Mouse (Mus musculus) urinary bladder, postnatal 4 days (tissue): Measurements from ENCODE around the gene Tm4sf19.

ENCODE experiments used
- DNase-seq, 2 experiments: peaks; one replicate each; pipeline ENCODE4 v3.0.0; 2021 to 2022; ENCODE audit warnings: low spot score in 2 of 2

Gene Tm4sf19

DNA sequence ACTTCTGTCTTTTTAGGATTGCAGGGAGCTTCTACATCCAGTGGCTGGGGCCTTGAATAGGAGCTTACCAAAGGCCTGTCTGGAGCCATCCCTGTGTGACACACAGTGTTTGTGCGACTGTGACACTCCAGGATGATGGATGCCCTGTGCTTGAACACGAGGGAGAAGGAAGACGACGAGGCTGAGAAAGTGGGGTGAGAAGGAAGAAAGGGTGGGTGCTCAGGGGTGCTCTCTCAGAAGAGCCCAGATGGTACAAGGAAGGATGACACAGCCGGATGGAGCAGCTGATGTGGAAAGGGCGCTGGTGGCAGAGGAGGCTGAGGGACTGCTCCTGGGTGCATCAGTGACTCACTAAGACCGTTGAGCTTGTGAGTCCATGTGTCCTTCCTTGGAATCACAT lies at the start of gene Tm4sf19:
Gene Tm4sf19 (plus strand): TSS at position 240 of the 400 bp plus-strand sequence.
- DNase-seq = no peak

DNA sequence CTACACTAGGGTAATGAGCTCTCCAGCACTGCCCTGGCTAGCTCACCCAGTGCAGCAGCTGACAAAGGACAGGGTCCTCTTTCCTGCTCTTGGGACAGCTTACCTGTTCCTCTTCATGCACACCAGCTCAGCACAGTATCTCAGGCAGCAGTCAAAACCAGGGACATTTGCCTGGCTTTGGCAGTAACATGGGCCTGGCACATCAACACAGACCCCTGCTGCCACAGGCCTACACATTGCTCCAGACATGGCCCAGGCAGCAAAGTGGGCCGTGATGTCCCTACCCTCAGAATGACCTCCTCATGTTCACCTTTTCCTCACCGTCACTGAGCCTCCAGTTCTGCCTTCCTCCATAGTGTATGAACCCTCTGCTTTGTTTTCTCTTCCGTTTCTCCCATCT lies 49.5 kb upstream of the Tm4sf19 start:
- no peak for DNase-seq

DNA sequence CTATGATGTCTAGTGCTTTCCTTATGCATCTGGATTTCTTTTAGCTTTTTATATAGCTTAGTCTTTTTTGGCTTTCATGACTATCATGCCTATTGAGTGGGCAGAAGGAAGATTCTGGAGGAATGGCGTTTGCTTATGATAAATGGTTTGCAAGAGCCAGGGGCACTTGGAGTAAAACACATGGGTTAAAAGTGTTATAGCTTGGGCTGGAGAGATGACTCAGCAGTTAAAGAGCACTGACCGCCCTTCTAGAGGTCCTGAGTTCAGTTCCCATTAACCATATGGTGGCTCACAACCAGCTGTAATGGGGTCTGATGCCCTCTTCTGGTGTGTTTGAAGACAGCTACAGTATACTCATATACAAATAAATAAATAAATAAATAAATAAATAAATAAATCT lies 36.8 kb upstream of the Tm4sf19 start:
- no peak for DNase-seq

DNA sequence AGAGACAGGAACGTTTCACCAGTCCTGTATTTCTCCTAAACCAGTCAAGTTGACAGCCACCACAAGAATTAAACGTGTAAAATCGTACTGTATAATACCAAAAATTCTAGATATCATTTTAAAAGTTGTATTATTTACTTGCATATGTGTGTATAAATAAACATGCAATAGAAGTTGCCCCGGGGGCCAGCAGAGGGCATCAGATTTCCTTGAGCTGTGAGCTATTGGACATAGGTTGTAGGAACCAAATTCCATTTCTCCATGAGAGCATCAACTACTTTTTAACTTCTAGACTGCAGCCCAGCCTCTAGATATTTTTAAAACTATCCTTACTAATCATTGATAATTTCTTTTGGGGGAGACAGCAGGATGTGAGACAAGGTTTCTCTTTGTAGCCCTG lies 29.0 kb upstream of the Tm4sf19 start:
- DNase-seq = no peak

DNA sequence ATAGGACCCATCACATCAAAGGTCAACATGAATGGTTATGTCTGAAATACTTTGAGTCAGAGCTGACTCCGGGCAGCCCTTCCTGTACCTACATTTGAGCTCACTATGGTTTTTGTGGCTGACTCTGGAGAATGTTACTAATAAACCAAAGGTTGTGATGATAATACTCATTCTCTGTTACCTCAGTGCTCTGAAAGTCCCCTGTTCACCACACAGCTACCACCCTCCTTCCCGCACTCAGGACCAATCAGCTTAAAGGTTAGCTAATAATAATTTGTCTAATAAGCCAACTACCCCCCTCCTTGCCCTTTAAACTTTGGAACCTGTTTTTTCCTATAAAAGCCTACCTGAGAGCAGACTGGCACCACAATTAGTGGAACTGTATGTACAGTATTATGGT lies 20.7 kb upstream of the Tm4sf19 start:
- no peak for DNase-seq

DNA sequence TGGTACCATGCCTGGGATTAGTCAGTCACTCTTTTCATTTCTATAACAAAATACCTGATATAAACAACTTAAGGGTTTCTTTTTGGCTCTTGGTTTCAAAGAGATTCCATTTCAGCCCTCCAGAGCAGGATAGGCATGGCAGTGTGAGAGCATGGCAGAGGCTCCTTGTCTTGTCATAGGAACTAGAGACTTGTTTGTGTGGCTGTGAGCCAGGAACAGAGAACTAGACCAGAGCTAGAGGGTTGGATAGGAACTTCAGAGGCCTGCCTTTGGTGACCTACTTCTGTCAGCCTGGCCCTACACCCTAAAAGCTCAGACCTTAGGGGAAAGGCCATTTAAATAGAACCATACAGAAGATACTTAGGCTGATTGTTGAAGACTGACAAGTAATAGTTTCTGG lies 17.4 kb upstream of the Tm4sf19 start:
- DNase-seq = no peak

DNA sequence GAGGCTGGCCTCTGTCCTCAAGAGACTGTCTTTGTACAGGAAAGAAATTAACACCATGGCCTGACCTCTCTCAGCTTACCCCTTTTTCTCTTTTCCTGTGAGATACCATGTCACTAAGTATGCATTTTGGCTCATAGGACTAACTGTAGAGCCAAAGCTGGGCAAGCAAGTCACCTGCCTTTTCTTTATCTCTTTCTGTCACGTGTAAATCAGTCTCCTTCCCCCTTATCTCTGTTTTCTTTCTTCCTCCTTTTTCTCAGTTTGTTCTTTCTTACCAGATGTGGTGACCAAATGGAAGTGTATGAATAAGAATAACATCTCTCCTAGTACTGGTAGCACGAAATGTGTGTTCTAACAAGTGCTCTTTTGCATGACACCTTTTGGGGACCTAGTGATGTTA lies 15.4 kb upstream of the Tm4sf19 start:
- no peak for DNase-seq

DNA sequence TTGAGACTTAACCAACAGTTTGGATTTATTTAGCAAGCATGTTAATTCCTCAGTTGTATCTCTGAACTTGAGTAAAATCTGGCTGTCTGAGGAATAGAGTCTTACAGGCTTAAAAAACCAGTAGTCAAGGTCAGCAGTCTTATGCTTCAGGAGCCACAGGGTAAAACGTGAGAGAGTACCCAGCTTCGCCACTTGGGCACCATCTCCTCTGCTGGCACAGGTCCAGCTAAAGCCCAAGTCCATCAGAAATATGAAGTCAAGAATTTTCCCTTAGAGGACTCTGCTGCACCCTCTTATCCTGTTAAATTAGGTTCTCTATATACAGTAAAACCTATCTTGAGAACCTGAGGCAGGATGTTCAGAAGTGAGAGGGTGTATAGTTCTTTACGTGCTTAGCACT lies 13.5 kb upstream of the Tm4sf19 start:
- DNase-seq = no peak

DNA sequence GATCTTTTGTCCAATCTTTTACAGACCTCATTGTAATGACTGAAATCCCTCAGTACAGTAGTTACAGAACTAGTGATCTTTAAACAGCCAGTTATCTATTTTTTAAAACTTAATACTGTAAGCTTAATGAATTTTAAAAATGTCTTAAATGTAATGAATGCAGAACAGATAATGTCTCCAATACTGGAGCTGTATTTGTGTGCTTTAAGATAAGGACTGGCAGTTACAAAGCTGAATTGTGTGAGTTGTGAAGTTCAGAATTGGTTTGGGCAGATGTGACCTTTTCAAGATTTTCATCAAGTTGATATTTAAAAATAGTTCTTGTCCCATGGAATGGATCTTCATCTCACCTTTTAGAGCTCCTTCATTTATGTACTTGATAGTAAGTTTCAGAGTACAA lies 11.3 kb upstream of the Tm4sf19 start:
- no peak for DNase-seq

DNA sequence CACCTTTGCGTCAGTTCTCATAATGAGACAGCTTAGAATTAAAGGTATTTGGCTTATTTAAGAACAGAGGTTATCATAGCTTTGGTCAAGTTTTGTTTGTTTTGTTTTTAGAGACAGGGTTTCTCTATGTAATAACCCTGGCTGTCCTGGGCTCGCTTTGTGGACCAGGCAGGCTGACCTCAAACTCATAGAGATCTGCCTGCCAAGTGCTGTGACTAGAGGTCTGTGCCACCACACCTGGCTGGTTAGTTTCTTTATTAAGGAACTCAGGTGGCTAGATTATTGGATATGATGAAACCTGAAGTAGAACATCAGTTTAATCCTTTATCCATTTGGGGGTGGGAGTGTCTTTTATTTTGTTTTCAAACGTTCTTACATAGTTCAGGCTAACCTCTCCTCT lies 10.5 kb upstream of the Tm4sf19 start:
- DNase-seq = no peak

DNA sequence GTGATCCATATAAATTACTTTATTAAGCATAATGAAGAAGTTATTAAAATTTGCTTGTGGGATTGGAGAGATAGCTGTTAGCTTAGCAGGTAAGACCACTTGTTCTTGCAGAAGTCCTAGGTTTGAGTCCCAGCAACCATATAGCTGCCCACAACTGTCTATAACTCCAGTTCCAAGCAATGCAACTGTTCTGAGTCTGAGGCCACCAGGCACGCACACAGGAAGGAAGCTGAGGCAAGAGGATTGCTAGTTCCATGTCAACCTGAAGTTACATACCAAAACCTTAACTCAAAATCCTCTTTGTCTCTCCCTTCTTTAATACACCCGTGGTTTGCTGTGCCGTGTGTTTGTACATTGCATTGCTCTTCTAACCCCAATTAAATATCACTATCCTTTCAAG lies 9.4 kb upstream of the Tm4sf19 start:
- no peak for DNase-seq

DNA sequence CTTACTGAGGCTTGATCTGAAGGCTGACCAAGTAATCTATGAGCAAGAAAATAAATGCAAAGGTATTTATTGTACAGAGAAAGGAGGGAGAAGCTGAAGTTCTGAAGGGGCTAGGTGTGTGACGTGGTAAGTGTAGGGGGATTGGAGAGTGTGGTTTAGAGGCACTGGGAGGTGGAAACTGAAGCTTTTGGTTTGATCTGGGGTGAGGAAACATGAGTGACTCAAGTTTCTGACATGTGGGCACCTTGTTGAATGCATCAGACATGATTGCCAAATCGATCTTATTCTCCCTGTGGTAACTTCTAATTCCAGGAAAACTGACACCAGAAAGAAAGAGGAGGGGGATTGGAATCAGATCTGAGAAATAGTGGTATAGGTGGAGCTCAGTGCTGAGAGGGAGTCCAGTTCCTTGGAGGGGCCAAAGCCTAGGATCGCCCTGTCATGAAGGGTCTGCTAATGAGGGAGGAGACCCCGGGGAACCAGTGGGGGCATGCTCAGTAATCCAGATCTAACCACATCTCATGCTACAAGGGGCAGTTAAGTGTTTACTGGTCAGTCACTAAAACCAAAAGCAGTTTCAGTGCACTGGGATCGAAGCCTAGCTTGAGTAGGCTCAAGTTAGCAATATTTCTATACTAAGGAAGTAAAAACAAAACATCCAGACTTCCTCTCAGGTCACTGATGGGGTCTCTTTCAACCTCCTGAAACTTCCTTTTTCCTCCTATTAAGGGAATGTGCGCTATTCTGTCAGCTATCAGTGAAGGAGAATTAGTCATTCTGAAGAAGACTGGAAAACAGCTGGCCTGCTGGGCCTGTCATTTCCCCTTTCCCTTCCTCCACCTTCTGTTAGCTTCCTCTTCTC lies 4.4 kb upstream of the Tm4sf19 start:
- DNase-seq = no peak

DNA sequence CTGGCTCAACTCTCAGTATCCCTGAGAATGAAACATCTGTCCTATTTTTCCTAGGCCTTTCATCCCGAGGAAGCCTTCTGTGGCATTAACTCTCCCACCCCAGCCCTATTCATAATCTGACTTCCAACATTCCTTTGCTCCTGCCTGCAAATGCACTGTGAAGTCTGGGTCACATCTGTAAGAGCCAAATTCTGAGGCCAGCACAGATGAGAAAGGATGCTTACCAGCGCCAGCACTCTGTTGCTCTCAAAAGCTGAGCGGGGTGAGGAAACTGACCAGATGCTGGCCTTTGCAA lies 3.8 kb upstream of the Tm4sf19 start:
- no peak for DNase-seq

DNA sequence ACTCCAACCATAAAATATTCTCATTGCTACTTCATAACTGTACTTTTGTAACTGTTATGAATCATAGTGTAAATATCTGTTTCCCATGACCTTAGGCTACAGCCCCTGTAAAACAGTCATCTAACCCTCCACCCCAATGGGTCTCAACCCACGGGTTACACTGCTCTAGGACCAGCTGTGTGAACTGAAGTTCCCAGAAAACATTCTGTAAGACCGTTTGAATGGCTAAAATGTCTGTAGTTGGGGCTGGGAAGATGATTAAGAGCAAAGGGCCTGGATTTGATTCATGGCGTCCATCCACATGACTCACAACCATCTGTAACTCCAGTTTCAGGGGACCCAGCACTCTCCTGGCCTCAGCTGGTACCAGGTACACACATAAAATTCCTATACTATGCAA lies 2.1 kb upstream of the Tm4sf19 start:
- DNase-seq = no peak

DNA sequence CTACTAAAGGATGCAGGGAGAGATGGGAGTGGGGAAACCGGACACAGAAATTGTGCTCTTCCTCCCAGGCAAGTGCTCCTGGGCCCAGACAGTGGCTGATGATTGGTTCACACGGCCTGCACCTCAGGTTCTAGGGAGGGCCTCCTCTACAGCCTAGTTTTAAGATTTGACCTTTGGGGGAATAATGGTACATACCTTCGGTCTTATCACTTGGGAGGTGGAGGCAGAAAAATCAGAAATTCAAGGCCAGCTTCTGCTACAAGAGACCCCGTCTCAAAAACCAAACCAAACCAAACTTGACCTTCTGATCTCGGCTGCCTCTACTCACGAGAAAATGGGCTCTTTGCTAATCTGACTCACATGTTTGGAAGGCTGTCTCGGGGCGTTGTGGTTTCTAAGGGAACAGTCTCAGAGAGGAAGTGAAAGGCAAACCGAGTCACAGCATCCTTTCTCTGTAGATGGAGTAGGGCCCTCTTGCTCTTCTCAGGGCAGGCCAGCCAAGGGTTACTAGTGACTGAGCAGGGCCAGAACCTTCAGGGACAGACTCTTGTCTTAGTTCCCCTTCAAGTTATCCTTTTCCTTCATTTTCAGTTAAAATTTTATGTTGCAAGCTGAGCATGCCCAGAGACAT lies 1.1 kb downstream of the Tm4sf19 start:
- no peak for DNase-seq

DNA sequence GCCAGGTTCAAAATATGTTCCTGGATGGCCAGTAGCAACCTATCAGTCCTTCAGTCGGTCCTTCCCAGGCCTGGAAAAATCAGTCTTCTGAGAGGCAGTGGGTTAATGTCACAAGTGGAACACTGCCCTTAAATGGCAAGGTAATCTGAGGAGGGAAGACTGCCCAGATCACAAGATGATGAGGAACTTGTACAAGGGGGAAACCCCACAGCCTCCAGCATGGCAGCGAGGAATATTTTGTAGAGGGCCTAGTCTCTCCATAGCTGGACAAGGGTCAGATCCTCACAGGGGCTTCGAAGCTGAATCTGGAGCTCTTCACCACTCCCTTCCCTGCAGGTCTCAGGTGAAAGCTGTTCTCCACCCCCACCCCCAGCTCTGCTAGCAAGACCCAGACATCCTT lies 2.5 kb downstream of the Tm4sf19 start:
- DNase-seq = no peak

DNA sequence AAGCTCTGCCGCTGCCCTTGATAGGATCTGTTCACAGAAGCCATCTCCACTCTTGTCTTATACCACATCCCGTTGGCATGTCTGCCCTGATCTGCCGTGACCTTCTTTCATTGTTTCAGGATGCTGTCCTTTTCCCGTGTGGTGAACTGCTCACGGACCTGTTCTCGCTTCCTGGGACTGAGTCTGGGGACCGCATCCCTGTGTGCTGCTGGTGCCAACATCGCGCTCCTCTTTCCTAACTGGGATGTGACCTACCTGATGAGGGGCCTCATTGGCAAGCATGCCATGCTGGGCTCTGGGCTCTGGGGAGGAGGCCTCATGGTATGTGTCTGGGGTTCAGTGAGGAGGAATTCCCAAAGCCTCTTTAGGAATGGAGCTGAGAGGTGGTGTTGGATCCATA lies 5.4 kb downstream of the Tm4sf19 start:
- no peak for DNase-seq

DNA sequence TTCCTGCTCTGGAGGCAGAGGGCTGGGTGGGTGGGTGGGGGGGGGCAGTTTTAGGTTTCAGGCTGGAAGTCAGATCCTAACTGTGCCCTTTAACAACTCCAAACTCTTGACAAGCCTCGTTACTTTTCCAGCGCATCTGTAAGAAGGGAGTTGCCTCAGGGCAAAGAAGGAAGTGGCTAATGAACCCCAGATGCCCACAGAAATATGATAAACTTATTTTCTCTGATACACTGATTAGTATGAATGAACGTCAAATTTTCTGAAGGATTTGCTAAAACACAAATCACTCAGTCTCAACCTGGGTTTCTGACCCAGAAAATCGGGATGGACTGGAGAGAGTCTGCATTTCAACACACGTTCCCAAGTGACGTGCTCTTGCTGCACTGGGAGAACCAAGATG lies 6.4 kb downstream of the Tm4sf19 start:
- DNase-seq = no peak

DNA sequence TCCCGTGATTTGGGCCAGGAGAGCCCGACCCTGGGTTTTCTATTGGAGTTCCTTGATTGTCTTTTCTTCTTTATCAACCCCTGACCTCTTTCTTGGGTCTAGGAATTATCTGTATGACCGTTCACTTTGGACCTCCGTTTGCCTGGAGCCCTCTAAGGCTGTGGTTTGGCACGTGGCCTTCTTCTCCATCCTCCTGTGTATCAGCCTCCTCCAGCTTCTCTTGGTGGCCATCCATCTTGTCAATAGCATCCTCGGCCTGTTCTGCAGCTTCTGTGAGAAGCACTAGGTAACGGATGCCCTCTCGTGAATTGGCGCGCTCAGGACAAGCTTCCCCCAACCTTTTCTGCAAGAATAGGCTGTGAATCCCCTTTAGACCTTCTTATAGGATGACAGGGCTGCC lies 7.4 kb downstream of the Tm4sf19 start:
- DNase-seq = no peak

DNA sequence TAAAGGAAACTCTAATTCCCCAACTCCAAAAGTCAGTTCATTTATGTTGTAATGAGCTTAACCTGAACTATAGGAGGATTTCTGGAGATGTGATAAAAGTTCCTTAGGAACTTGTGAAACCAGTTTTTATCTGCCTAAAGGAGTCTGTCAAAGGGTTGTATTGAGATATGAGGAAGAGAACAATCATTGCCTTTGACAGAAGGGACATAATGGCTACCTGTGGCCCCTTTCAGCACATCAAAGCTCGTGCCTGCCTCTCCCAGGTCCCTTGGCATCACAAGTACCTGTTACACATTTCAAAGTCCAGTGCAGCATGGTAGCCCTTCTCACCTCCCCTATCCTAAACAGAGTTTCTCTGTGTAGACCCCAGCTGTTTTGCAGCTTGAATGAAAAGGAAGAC lies 17.2 kb downstream of the Tm4sf19 start:
- no peak for DNase-seq

DNA sequence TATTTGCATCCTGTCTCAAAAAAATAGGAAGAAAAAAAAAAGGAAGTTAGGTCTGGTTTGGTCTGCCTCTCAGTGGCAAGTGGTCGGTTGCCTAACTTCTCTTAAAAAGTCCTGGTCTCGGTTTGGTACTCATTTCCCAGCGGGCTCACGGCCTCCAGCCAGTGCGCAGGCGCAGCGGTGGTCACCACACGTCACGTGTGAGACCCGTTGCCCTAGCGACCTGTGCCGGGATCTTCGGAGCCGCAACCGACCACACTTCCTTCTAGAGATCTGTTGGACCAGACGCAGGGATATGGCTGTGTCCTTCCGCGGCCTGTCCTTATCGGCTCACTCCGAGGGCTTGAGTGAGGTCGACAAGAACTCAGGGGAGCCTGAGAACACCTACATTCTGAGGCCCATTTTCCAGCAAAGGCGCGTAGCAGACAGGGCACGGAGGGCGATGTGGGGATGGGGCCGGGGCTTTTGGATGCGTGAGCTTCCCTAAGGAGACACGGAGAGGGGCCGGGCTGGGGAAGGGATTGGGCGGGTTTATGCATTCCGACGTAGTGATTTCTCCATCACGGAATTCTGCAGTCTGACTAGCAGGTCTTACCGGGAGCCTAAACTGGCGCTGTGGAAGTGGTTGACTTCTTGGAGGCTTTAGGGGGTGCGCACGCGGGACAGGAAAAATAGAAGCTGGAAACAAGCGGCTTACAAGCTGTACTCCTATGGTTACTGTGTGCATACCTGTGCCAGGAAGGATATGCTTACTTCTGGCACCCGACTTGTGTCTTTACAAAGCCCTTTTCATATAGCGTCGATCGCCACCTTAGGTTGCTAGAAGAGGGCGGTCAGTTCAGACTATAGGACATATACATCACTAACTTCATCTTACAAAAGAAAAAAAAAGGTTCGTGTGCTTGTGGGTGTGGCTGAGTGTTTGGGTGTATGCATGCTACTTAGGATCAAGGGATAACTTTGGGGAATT lies 19.5 kb downstream of the Tm4sf19 start, which contains the start of gene Tctex1d2:
Gene Tctex1d2 (plus strand): TSS at position 186 of the 967 bp plus-strand sequence.
- peak; percentile 94 to 96 for DNase-seq

DNA sequence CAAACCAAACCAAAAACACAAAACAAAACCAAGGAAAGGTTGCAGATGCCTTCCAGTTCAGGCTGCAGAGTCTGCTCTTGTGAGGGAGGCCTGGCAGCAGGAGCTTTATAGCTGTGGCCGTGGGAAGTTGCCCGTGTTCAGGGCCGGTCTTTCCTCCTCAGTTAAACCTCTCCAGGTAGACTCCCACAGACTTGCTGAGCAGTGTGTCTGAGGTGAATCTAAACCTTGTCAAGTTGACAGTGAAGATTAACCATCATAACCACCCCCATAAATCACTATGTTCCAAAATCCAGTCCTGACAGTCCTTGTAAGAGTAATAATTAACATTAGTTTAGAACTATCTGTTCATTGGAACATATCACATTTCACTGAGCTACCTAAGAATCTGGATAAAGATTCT lies 27.2 kb downstream of the Tm4sf19 start:
- no peak for DNase-seq
